Mouse (Mus musculus) 3T3-L1 (cell line): ENCODE results near the gene Casc3.

Experiments used
- DNase-seq: peaks from one replicate; pipeline ENCODE4 v3.0.0-alpha.2; 2015; ENCODE audit warnings: low read depth, low spot score

Gene Casc3

GRCm38 (mm10) chr11:98835725-98836124 lies 31.0 kb downstream of the Casc3 start:
- DNase-seq, result no peak

GRCm38 (mm10) chr11:98836128-98836527 lies 31.4 kb downstream of the Casc3 start:
- DNase-seq, result no peak

GRCm38 (mm10) chr11:98836651-98837141 lies 32.0 kb downstream of the Casc3 start, which contains the start of gene Rapgefl1:
Rapgefl1 (plus strand) TSS chr11:98836785.
- DNase-seq, result peak; percentile 77

GRCm38 (mm10) chr11:98837231-98837704 lies 32.6 kb downstream of the Casc3 start:
- no peak for DNase-seq

- no peak for DNase-seq
Measured at GRCm38 (mm10) chr11:98837917-98838316, 33.2 kb downstream of the Casc3 start.

- DNase-seq, result no peak
Measured at GRCm38 (mm10) chr11:98838512-98838911, 33.8 kb downstream of the Casc3 start.

GRCm38 (mm10) chr11:98839402-98839801 lies 34.7 kb downstream of the Casc3 start:
- no peak for DNase-seq

GRCm38 (mm10) chr11:98839897-98840296 lies 35.2 kb downstream of the Casc3 start:
- no peak for DNase-seq

GRCm38 (mm10) chr11:98846016-98846415 lies 41.3 kb downstream of the Casc3 start:
- no peak for DNase-seq

- DNase-seq, result no peak
Measured at GRCm38 (mm10) chr11:98846865-98847604, 42.3 kb downstream of the Casc3 start.

- DNase-seq, result no peak
Measured at GRCm38 (mm10) chr11:98849196-98849894, 44.6 kb downstream of the Casc3 start.

GRCm38 (mm10) chr11:98850100-98851093 lies 45.7 kb downstream of the Casc3 start:
- no peak for DNase-seq

GRCm38 (mm10) chr11:98854116-98854515 lies 49.4 kb downstream of the Casc3 start:
- DNase-seq, result no peak

GRCm38 (mm10) chr11:98854659-98855058 lies 50.0 kb downstream of the Casc3 start:
- DNase-seq, result no peak

GRCm38 (mm10) chr11:98858759-98859731 lies 54.3 kb downstream of the Casc3 start:
- DNase-seq, result peak; percentile 97

GRCm38 (mm10) chr11:98863028-98863750 lies 58.5 kb downstream of the Casc3 start, which contains the start of gene Wipf2:
Wipf2 (plus strand) TSS chr11:98863638.
- DNase-seq, result peak; percentile 96

GRCm38 (mm10) chr11:98863751-98864429 lies 59.2 kb downstream of the Casc3 start:
- peak; percentile 52 for DNase-seq

- DNase-seq, result no peak
Measured at GRCm38 (mm10) chr11:98867293-98867692, 62.6 kb downstream of the Casc3 start.

GRCm38 (mm10) chr11:98869906-98870305 lies 65.2 kb downstream of the Casc3 start:
- no peak for DNase-seq
